Mouse (Mus musculus) splenic B cell, adult 2 months (primary cell): Measurements from ENCODE around the gene Eno3.
A peak's percentile ranks its signal among the peaks of the same experiment; 100 is the strongest.

ENCODE experiments used
- DNase-seq: peaks from one replicate; pipeline ENCODE4 v3.0.0-alpha.2; 2011; ENCODE audit warnings: low read depth, low spot score
- H3K27me3 ChIP-seq: 2 replicates; pipeline ENCODE4 v1.6.1; 2012; ENCODE audit warnings: mild to moderate bottlenecking, low read length, moderate library complexity, mixed read lengths; ENCODE audit not compliant: control insufficient read depth, poor library complexity, insufficient read depth, severe bottlenecking
- H3K36me3 ChIP-seq: 2 replicates; pipeline ENCODE4 v1.6.1; 2012; ENCODE audit warnings: mild to moderate bottlenecking, low read length, moderate library complexity, mixed read lengths; ENCODE audit not compliant: control insufficient read depth, poor library complexity, insufficient read depth, severe bottlenecking

The Eno3 gene

GRCm38 (mm10) chr11:70656964-70657363, at the start of gene Eno3:
Gene Eno3 (plus strand): TSS chr11:70657202.
- H3K27me3 ChIP-seq: no peaks in the 10 kb centered on the region
- H3K36me3 ChIP-seq: peaks cover 8% of the 10 kb centered on the region
- no peak for DNase-seq

- DNase-seq: no peak
- no peaks in the 10 kb centered on the region for H3K27me3 ChIP-seq
- H3K36me3 ChIP-seq: peaks cover 1% of the 10 kb centered on the region; the same call in 1 of the 2 replicates
These were observed 49.4 kb upstream of the Eno3 start for GRCm38 (mm10) chr11:70607611-70608010.

- DNase-seq: peak; percentile 34
- H3K27me3 ChIP-seq: no peaks in the 10 kb centered on the region
- peaks cover 1% of the 10 kb centered on the region; the same call in 1 of the 2 replicates for H3K36me3 ChIP-seq
These were observed 48.5 kb upstream of the Eno3 start for GRCm38 (mm10) chr11:70608381-70609066.

GRCm38 (mm10) chr11:70610752-70611151, 46.2 kb upstream of the Eno3 start:
- Histone ChIP-seq H3K36me3 (peaks cover under 1% of the 10 kb centered on the region; the same call in 1 of the 2 replicates), H3K27me3 (no peaks in the 10 kb centered on the region)
- no peak for DNase-seq

- H3K27me3 ChIP-seq: no peaks in the 10 kb centered on the region
- no peak for DNase-seq
These were observed 44.5 kb upstream of the Eno3 start for GRCm38 (mm10) chr11:70612505-70612904.

GRCm38 (mm10) chr11:70615074-70615473, 41.9 kb upstream of the Eno3 start:
- peak; percentile 79 for DNase-seq
- no peaks in the 10 kb centered on the region for H3K36me3 ChIP-seq
- H3K27me3 ChIP-seq: no peaks in the 10 kb centered on the region

More at GRCm38 (mm10) chr11:70612505-70612904, 44.5 kb upstream of the Eno3 start:
- no peaks in the 10 kb centered on the region for H3K36me3 ChIP-seq

- peak; percentile 49 for DNase-seq
- Histone ChIP-seq H3K36me3 (no peaks in the 10 kb centered on the region), H3K27me3 (no peaks in the 10 kb centered on the region)
These were observed 41.4 kb upstream of the Eno3 start, which contains the start of gene 4930544D05Rik for GRCm38 (mm10) chr11:70615516-70616093. Gene 4930544D05Rik (plus strand): TSS chr11:70615848.

- DNase-seq: no peak
- Histone ChIP-seq H3K27me3 (no peaks in the 10 kb centered on the region), H3K36me3 (no peaks in the 10 kb centered on the region)
These were observed 37.9 kb upstream of the Eno3 start, which contains the start of gene Chrne for GRCm38 (mm10) chr11:70619101-70619500. Gene Chrne (minus strand): TSS chr11:70619216.

GRCm38 (mm10) chr11:70621972-70622814, 34.8 kb upstream of the Eno3 start:
- no peaks in the 10 kb centered on the region for H3K27me3 ChIP-seq
- peak; percentile 64 for DNase-seq
- no peaks in the 10 kb centered on the region for H3K36me3 ChIP-seq

- no peak for DNase-seq
- H3K27me3 ChIP-seq: no peaks in the 10 kb centered on the region
- no peaks in the 10 kb centered on the region for H3K36me3 ChIP-seq
These were observed 33.8 kb upstream of the Eno3 start for GRCm38 (mm10) chr11:70623053-70623742.

- peak; percentile 75 for DNase-seq
- Histone ChIP-seq H3K27me3 (no peaks in the 10 kb centered on the region), H3K36me3 (no peaks in the 10 kb centered on the region)
These were observed 31.5 kb upstream of the Eno3 start for GRCm38 (mm10) chr11:70625473-70625872.

- H3K36me3 ChIP-seq: no peaks in the 10 kb centered on the region
- no peak for DNase-seq
- no peaks in the 10 kb centered on the region for H3K27me3 ChIP-seq
These were observed 30.1 kb upstream of the Eno3 start for GRCm38 (mm10) chr11:70626877-70627276.

- H3K36me3 ChIP-seq: no peaks in the 10 kb centered on the region
- no peaks in the 10 kb centered on the region for H3K27me3 ChIP-seq
- no peak for DNase-seq
These were observed 28.6 kb upstream of the Eno3 start for GRCm38 (mm10) chr11:70628431-70628830.

GRCm38 (mm10) chr11:70629557-70629956, 27.4 kb upstream of the Eno3 start:
- Histone ChIP-seq H3K27me3 (no peaks in the 10 kb centered on the region), H3K36me3 (no peaks in the 10 kb centered on the region)
- DNase-seq: peak; percentile 78
